Mouse (Mus musculus): ENCODE measurements at regions not wholly inside any gene's neighbourhood (a gene's known extent, or its start where the extent isn't known, plus 50 kb on each side); places are given as distances from the start of the nearest gene placed in this dataset.

- H3K27ac ChIP-seq = no peak overlapping the region
- no peaks in the 10 kb centered on the region for H3K36me3 ChIP-seq (ENCODE audit: poor library complexity, severe bottlenecking)
- no peak overlapping the region for H3K9ac ChIP-seq
- H3K4me2 ChIP-seq = no peak overlapping the region
- ATAC-seq = no peak
- no peaks in the 10 kb centered on the region for H3K9me3 ChIP-seq (replicated peaks)
- H3K27me3 ChIP-seq = no peaks in the 10 kb centered on the region
- H3K4me3 ChIP-seq = no peak overlapping the region
- H3K4me1 ChIP-seq = no peaks in the 10 kb centered on the region
Observed at GRCm38 (mm10) chr16:47599476-47599875, 684.1 kb upstream of the Dppa4 start.
